In the genomic region with DNA sequence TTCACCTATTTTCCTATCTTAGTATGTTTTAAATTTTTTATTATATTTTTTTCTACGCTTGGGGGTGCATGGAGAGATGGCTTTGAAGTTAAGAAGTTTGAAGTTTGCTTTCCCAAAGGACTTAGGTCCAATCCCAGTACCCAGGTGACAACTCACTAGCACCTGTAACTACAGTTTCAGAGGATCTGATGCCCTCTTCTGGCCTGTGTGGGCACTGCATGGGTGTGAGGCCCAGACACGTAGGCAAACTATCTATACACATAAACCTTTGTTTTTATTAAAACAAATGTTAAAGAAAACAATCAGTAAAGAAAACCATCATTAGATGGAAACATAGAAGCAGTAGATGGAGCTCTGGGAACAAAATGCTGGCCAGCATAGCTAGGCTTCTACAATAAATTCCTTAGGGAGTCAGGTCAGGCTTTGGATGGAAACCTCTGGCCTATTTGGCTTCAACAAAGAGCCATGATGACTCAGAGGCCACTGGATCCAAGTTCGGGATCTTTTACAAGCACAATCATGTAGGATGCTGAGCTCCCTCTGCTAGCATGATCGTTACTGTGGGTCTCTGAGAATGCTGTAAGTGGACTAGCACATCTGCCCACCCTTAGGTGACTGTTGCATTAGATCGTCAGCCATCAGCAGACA, we compare ENCODE assay signal across 8 mouse cellular contexts. TPM values are rescaled to one million over a fixed set of nuclear protein-coding genes. Genes with fewer than 3 reads are reported as not detected.
DNase-seq lines count a peak whose midpoint lies in the region; ATAC-seq and TF ChIP-seq lines count a peak whose summit lies in the region.

No protein-coding gene starts in this region.

- no peak overlapping the region for H3K4me3 ChIP-seq in G1E (ENCODE audit: low read depth, low read length)
- no peak overlapping the region for H3K4me3 ChIP-seq in bone marrow macrophage, adult 2 months (ENCODE audit: insufficient read depth, low read length)
- H3K4me3 ChIP-seq in heart, postnatal 0 days (ENCODE audit: low read depth, low read length) = no peak overlapping the region
- H3K4me3 ChIP-seq in intestine, embryonic 16.5 days (ENCODE audit: low read length) = no peak overlapping the region

- TF ChIP-seq EP300 in heart, postnatal 0 days (IDR thresholded peaks at IDR 0.05; ENCODE audit: low read depth) = no peak

- peak; percentile 67 for TF ChIP-seq CTCF in G1E (IDR thresholded peaks at IDR 0.05; ENCODE audit: low read depth, low read length)
- peak; percentile 31; the same call in 1 of the 2 replicates for TF ChIP-seq CTCF in bone marrow macrophage, adult 2 months (IDR thresholded peaks at IDR 0.05; ENCODE audit: low read depth, low read length)
- peak; percentile 45 for TF ChIP-seq CTCF in heart, postnatal 0 days (IDR thresholded peaks at IDR 0.05; ENCODE audit: low read depth)

- no peaks in the 10 kb centered on the region for H3K36me3 ChIP-seq in G1E (replicated peaks)
- H3K36me3 ChIP-seq in heart, postnatal 0 days (replicated peaks; ENCODE audit: control insufficient read depth, insufficient read depth, low read length) = no peaks in the 10 kb centered on the region
- H3K36me3 ChIP-seq in intestine, embryonic 16.5 days (ENCODE audit: control insufficient read depth, insufficient read depth, low read length) = no peaks in the 10 kb centered on the region

- ATAC-seq in G1E (ENCODE audit: extremely low read depth, insufficient number of reproducible peaks, low FRiP score, poor library complexity, severe bottlenecking) = no peak
- ATAC-seq in heart, postnatal 0 days (ENCODE audit: insufficient read depth, low read depth) = no peak
- ATAC-seq in frontal cortex, adult (ENCODE audit: low TSS enrichment) = no peak
- no peak for ATAC-seq in intestine, embryonic 16.5 days

- peaks cover 2% of the 10 kb centered on the region; the same call in 1 of the 2 replicates for H3K4me1 ChIP-seq in G1E (ENCODE audit: insufficient read depth, low read depth, low read length)
- H3K4me1 ChIP-seq in bone marrow macrophage, adult 2 months (ENCODE audit: control insufficient read depth, insufficient read depth, low read length) = no peaks in the 10 kb centered on the region
- H3K4me1 ChIP-seq in heart, postnatal 0 days (ENCODE audit: control insufficient read depth, insufficient read depth) = no peaks in the 10 kb centered on the region
- peaks cover 5% of the 10 kb centered on the region; the same call in 1 of the 2 replicates for H3K4me1 ChIP-seq in intestine, embryonic 16.5 days (ENCODE audit: control insufficient read depth, insufficient read depth, low read length)

- no peaks in the 10 kb centered on the region for H3K9me3 ChIP-seq in G1E (replicated peaks)
- no peaks in the 10 kb centered on the region for H3K9me3 ChIP-seq in heart, postnatal 0 days (replicated peaks; ENCODE audit: control insufficient read depth, low read length)
- no peaks in the 10 kb centered on the region for H3K9me3 ChIP-seq in intestine, embryonic 16.5 days (ENCODE audit: control insufficient read depth, low read length)

- no peak for TF ChIP-seq POLR2A in bone marrow macrophage, adult 2 months (IDR thresholded peaks at IDR 0.05; ENCODE audit: borderline replicate concordance, low read depth, low read length)

- no peak overlapping the region for H3K27ac ChIP-seq in bone marrow macrophage, adult 2 months (ENCODE audit: insufficient read depth, low read depth, low read length)
- no peak overlapping the region for H3K27ac ChIP-seq in heart, postnatal 0 days (ENCODE audit: low read depth)
- no peak overlapping the region for H3K27ac ChIP-seq in intestine, embryonic 16.5 days (ENCODE audit: low read length)

- no peak overlapping the region for H3K9ac ChIP-seq in heart, postnatal 0 days (replicated peaks; ENCODE audit: low read depth, low read length)
- no peak overlapping the region for H3K9ac ChIP-seq in intestine, embryonic 16.5 days (ENCODE audit: low read depth, low read length)

- 68% methylated on average over 5 of the region's 5 CpGs for WGBS in heart, postnatal 0 days
- 86% methylated on average over 5 of the region's 5 CpGs for WGBS in intestine, embryonic 16.5 days

- DNase-seq in layer of hippocampus, postnatal 10 days (ENCODE audit: low spot score in 2 of 2) = peak; percentile 24 to 25
- DNase-seq in layer of hippocampus, adult 9-11 months = no peak
- DNase-seq in G1E (ENCODE audit: low spot score) = no peak
- DNase-seq in heart, postnatal 0 days (ENCODE audit: low spot score) = no peak
- peak; percentile 53 for DNase-seq in skeletal muscle tissue, adult 2 months (ENCODE audit: low read depth, low spot score)

- H3K27me3 ChIP-seq in G1E (ENCODE audit: insufficient read depth, low read length) = peaks cover 25% of the 10 kb centered on the region
- H3K27me3 ChIP-seq in heart, postnatal 0 days (ENCODE audit: control insufficient read depth, insufficient read depth, low read length) = no peaks in the 10 kb centered on the region
- no peaks in the 10 kb centered on the region for H3K27me3 ChIP-seq in intestine, embryonic 16.5 days (replicated peaks; ENCODE audit: control insufficient read depth, insufficient read depth, low read length)

- no peak overlapping the region for H3K4me2 ChIP-seq in heart, postnatal 0 days (ENCODE audit: low read depth, low read length)
- no peak overlapping the region for H3K4me2 ChIP-seq in intestine, embryonic 16.5 days (ENCODE audit: low read depth, low read length)

RNA-seq across cellular contexts. Expression of a gene that starts 52.2 kb away (rescaled TPM):
- total RNA-seq in layer of hippocampus, postnatal 10 days (2021) = 1 to 10 TPM; 3.6 to 4.2 TPM
- total RNA-seq in G1E (2014; fragmentation: Nextera tagmentation) = not detected in 2 replicates
- 0.06 and 0.27 TPM in 2 replicates for total RNA-seq in G1E (2017)
- 0.02 TPM in 2 replicates for polyA plus RNA-seq in G1E (2012)
- polyA plus RNA-seq in bone marrow macrophage, adult 2 months (2012; ENCODE audit: insufficient read depth, insufficient read length, missing spikeins) = not detected in 2 replicates
- total RNA-seq in heart, postnatal 0 days (2014; rRNA removed; ENCODE audit: low replicate concordance) = 0.04 TPM in 2 replicates
- 0.41 and 0.52 TPM in 2 replicates for polyA plus RNA-seq in heart, postnatal 0 days (2015; fragmentation: Nextera tagmentation; extraction: Ambion mirVana)
- 0.27 and 0.34 TPM in 2 replicates for polyA plus RNA-seq in intestine, embryonic 16.5 days (2015; fragmentation: Nextera tagmentation; extraction: Ambion mirVana)

Comparison
In these comparisons a context has a peak if more than half of its experiments do, and no peak if none do; other contexts are left out.
1. DNase-seq: peak in layer of hippocampus, postnatal 10 days (2 of 2) and skeletal muscle tissue, adult 2 months (single experiment); none in layer of hippocampus, adult 9-11 months (single experiment), G1E (single experiment) and heart, postnatal 0 days (single experiment).
2. Peak in every context shown above with its lines, with median percentiles within 50 percentile points of each other: CTCF ChIP-seq.